Mouse (Mus musculus) adrenal gland, adult 8-10 months (tissue): ENCODE measurements around the gene Rubcn. TPM values are rescaled to one million over a fixed set of nuclear protein-coding genes. Genes with fewer than 3 reads are reported as not detected.
A peak's percentile ranks its signal among the peaks of the same experiment; 100 is the strongest.

Source experiments
- DNase-seq: peaks from one replicate; pipeline ENCODE4 v3.0.0; 2022
- total RNA-seq, 4 experiments: library from RNA; stranded (reverse); gene quantifications; 2 replicates each; pipeline ENCODE4 v1.2.4; 2022

Gene Rubcn
- total RNA-seq, 4 experiments from 2014 or later: 31.0 to 60.3 (median 46.8) TPM

GRCm38 (mm10) chr16:32867919-32868552 lies 9.5 kb downstream of the Rubcn start:
- DNase-seq: peak; percentile 91

DNA sequence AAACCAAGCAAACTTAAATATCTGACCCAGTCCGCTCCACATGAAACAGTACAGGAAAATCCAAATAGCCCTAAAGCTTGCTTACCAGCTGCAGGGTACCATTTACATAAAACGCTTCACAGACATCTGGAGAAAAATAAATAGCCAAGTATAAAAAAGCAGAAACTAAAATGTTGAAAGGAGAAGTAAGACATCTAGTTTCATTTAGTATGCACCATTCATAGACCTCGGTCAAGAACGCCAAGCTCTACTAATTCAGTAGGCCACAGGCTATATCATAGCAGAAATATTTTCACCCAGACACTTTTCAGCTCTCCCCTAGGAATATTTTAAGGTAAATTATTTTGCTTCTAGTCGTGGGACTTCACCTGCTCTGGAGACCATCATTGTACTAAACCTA lies 10.9 kb downstream of the Rubcn start:
- no peak for DNase-seq

GRCm38 (mm10) chr16:32865401-32865800 lies 12.2 kb downstream of the Rubcn start:
- no peak for DNase-seq

- no peak for DNase-seq
Measured at GRCm38 (mm10) chr16:32861813-32862385, 15.7 kb downstream of the Rubcn start.

DNA sequence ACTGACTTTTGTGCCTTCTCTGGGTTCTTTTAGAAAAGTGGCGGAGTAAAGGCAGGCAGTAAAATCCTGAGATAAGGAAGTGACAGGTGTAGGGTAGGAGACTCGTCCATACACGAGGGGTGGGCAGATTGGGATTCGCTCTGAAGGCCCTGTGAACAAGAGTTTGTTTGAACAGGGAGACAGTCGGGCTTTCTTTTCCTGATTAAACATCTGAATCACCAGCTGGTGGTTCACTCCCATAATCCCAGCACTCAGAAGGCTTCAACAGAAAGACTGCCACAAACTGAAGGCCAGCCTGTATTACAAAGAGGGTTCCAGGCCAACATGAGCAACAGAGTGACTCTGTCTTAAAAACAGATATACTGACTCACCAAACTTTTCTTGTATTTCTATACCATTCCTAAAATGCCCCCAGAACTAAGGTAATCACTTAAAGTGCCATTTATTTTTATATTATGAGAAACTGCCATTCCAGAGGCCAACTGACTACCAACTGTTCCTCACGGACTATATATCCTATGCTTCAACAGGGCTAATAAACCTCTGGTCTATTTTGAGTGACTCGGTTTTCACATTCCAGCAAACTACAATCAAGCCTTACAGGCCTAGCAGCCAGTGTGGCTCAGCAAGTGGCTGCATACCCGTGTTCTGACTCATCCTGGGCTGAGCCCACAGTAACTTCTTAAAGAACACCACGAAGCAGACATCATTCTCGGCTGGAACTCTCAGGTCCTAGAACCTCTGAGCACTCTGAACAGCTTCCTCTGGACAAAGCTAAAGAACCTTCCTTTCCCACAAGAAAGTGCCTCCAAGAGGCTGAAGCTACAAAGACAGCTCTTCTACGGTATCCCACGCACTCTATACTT lies 18.6 kb downstream of the Rubcn start:
- peak; percentile 30 for DNase-seq

DNA sequence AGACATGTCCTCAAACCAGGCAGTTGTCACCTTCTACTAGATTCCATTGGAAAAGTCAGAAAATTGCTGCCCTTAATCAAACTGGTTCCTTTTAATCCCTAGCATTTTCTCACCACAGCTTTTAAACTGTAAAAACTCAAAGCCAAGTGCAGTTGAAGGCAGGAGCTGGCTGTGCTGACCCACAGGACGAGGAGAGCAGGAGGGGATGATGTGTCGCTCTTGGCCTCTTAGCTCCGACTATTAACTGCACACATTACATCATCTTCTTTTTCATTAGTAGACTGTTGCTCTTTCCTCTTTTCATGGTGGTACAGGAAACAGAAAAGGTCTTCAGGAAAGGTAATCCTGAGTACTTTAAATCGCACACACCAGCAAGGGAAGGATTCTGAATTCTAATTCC lies 19.2 kb downstream of the Rubcn start:
- DNase-seq: no peak

GRCm38 (mm10) chr16:32856751-32857150 lies 20.8 kb downstream of the Rubcn start:
- no peak for DNase-seq

- no peak for DNase-seq
Measured at GRCm38 (mm10) chr16:32854050-32854571, 23.5 kb downstream of the Rubcn start.

- peak; percentile 26 for DNase-seq
Measured at GRCm38 (mm10) chr16:32853492-32854049, 24.0 kb downstream of the Rubcn start.

DNA sequence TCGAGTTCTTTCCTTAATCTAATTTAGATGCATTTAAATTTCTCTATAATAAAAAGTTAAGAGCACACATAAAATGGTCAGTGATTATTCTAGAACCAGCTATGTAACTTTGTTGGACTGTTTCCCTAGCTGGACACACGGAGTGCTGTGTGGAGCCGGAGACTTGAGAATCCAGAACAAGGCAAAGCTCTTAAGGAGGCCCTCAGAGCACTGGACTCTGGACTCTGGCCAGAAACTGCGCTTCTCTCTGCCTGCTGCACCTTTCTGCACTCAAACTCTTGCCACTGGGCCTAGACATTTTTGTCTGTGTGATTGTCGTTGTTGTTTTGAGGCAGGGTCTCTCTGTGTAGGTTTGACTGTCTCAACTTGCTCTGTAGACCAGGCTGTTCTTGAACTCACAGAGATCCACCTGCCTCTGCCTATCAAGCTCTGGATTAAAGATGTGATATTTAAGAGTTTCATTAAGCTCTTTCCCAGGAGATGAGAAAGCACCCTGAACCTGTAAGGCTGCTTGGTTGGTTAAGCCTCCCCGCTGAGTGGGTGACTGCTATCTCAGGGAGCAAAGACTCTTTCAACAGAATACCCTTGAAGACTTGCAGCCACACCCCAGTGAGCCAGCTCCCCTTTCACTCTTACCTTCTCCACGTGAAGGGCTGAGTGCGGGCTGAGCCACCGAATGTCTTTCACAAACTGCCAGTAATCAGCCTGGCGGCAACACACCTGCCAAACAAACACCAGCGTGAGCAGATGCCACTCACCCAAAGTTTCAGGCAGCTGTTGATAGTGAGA lies 28.3 kb downstream of the Rubcn start:
- no peak for DNase-seq

GRCm38 (mm10) chr16:32847103-32847502 lies 30.5 kb downstream of the Rubcn start:
- DNase-seq: no peak

- no peak for DNase-seq
Measured at GRCm38 (mm10) chr16:32831501-32831900, 46.1 kb downstream of the Rubcn start.

GRCm38 (mm10) chr16:32829104-32829503 lies 48.5 kb downstream of the Rubcn start:
- DNase-seq: no peak

- no peak for DNase-seq
Measured at GRCm38 (mm10) chr16:32826521-32826920, 51.0 kb downstream of the Rubcn start.

- no peak for DNase-seq
Measured at GRCm38 (mm10) chr16:32825380-32825779, 52.2 kb downstream of the Rubcn start.

DNA sequence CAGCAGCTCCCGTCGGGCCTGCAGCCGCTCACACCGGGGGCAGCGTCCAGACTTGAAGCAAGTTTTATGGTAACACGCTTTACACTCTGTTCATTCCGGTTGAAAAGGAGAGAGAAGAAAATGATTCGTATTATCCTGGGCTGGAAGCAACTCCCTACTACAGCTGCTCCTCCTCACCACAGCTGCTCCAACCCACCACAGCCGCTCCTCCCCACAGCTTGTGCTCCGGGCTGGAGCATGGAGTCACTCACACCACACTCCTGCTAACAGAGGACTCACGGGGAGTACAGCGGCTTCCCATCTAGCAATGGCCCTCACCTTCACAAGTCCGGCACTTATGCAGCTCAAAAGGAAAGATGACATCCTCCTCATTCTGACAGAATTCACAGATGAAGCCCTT lies 53.5 kb downstream of the Rubcn start:
- DNase-seq: no peak

- DNase-seq: no peak
Measured at GRCm38 (mm10) chr16:32823487-32823886, 54.1 kb downstream of the Rubcn start.

GRCm38 (mm10) chr16:32822881-32823280 lies 54.7 kb downstream of the Rubcn start:
- no peak for DNase-seq

- no peak for DNase-seq
Measured at GRCm38 (mm10) chr16:32822450-32822827, 55.1 kb downstream of the Rubcn start.

GRCm38 (mm10) chr16:32821772-32822449 lies 55.7 kb downstream of the Rubcn start:
- no peak for DNase-seq

- DNase-seq: no peak
Measured at GRCm38 (mm10) chr16:32818441-32818840, 59.1 kb downstream of the Rubcn start.

DNA sequence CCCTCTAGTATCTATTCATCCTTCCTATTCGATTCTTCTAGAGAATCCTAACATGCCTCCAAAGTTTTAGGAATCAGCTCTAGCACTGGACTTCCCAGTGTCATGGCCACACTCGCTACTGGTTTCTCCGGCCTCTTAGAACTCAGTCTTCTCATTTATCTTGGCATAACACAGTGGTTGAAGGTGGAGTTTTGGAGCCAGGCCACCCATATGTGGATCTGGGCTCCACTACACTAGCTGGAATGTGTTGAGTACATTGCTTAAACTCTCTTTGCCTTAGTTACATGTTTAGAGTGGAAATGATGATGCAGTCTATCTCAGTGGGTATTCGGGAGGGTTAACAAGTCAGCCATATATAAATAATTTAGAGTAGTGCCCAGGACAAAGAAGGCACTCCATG lies 59.5 kb downstream of the Rubcn start:
- no peak for DNase-seq
